Mouse (Mus musculus): ENCODE data around the gene Glce. TPM values are rescaled to one million over a fixed set of nuclear protein-coding genes. Genes with fewer than 3 reads are reported as not detected.

Glce gene
- polyA plus RNA-seq, 1 experiment, result 32.0 TPM

DNA sequence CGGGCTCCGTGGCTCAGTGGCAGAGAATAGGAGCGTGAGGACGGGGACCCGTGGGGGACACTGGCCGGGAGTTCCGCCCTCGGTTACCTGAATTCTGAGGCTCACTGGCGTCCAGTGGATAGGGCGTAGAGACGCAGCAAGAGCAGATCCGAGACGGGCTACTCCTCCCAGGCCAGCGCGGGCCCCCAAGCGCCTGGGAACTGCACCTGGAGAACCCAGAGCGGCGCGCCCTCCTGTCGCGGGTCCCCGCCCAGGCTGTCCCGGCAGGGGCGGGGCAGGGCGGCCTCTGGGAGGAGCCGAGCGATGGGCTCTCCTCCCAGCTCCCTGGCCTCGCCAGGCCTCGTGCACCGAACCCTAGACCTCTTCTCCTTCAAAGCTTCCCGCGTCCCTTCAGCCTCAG, 95.9 kb downstream of the Glce start, which contains the start of gene Paqr5:
Gene Paqr5 (minus strand): TSS at position 257 of the 400 bp plus-strand sequence.
- H3K79me2 ChIP-seq (ENCODE audit: control insufficient read depth, insufficient read depth), result no peaks in the 10 kb centered on the region
- TF ChIP-seq E2F4 (IDR thresholded peaks at IDR 0.05; ENCODE audit: insufficient read depth) (no peak), POLR2AphosphoS2 (IDR thresholded peaks at IDR 0.05; ENCODE audit: insufficient read length, low read depth) (no peak), TCF12 (IDR thresholded peaks at IDR 0.05; ENCODE audit: insufficient read depth, poor library complexity, severe bottlenecking) (no peak), TCF3 (IDR thresholded peaks at IDR 0.05; ENCODE audit: insufficient read length, low read depth) (no peak), MYOG (IDR thresholded peaks at IDR 0.05; ENCODE audit: control insufficient read depth in 1 of 3, insufficient read depth in 1 of 3, insufficient read length in 2 of 3, low read depth in 2 of 3) (no peak), CEBPB (IDR thresholded peaks at IDR 0.05; ENCODE audit: insufficient read depth, poor library complexity, severe bottlenecking) (no peak), SRF (IDR thresholded peaks at IDR 0.05; ENCODE audit: control insufficient read depth, insufficient read length, low read depth) (no peak), REST (IDR thresholded peaks at IDR 0.05; ENCODE audit: insufficient read depth, insufficient read length) (no peak), MYOD1 (IDR thresholded peaks at IDR 0.05; ENCODE audit: control insufficient read depth in 1 of 3, insufficient read length in 2 of 3, low read depth in 2 of 3) (no peak), POLR2A (IDR thresholded peaks at IDR 0.05; ENCODE audit: insufficient read length, low read depth) (no peak), USF1 (IDR thresholded peaks at IDR 0.05; ENCODE audit: low read depth) (no peak), MAX (IDR thresholded peaks at IDR 0.05; ENCODE audit: low read depth) (no peak)
- peak within 1 kb of the TSS; percentile 53 for H3K4me2 ChIP-seq (ENCODE audit: low read depth)
- no peak within 1 kb of the TSS for H3K4me3 ChIP-seq
- H3ac ChIP-seq (ENCODE audit: control insufficient read depth, insufficient read length), result no peak within 1 kb of the TSS
- peaks cover 26% of the 10 kb centered on the region for H3K27me3 ChIP-seq (ENCODE audit: control insufficient read depth, insufficient read depth, insufficient read length)
- H3K36me3 ChIP-seq (ENCODE audit: control insufficient read depth, insufficient read depth), result no peaks in the 10 kb centered on the region

- no peaks in the 10 kb centered on the region for H3K79me2 ChIP-seq (ENCODE audit: control insufficient read depth, insufficient read depth)
- no peak overlapping the region for H3K4me3 ChIP-seq
- peaks cover 26% of the 10 kb centered on the region for H3K27me3 ChIP-seq (ENCODE audit: control insufficient read depth, insufficient read depth, insufficient read length)
These were observed 97.4 kb downstream of the Glce start for GRCm38 (mm10) chr9:62025056-62025455.

GRCm38 (mm10) chr9:62023879-62024278, 98.6 kb downstream of the Glce start:
- no peaks in the 10 kb centered on the region for H3K79me2 ChIP-seq (ENCODE audit: control insufficient read depth, insufficient read depth)
- TF ChIP-seq REST (IDR thresholded peaks at IDR 0.05; ENCODE audit: insufficient read depth, insufficient read length) (no peak), CEBPB (IDR thresholded peaks at IDR 0.05; ENCODE audit: insufficient read depth, poor library complexity, severe bottlenecking) (no peak), E2F4 (IDR thresholded peaks at IDR 0.05; ENCODE audit: insufficient read depth) (no peak), POLR2AphosphoS2 (IDR thresholded peaks at IDR 0.05; ENCODE audit: insufficient read length, low read depth) (no peak), SRF (IDR thresholded peaks at IDR 0.05; ENCODE audit: control insufficient read depth, insufficient read length, low read depth) (no peak), TCF12 (IDR thresholded peaks at IDR 0.05; ENCODE audit: insufficient read depth, poor library complexity, severe bottlenecking) (no peak), POLR2A (IDR thresholded peaks at IDR 0.05; ENCODE audit: insufficient read length, low read depth) (no peak), MYOG (IDR thresholded peaks at IDR 0.05; ENCODE audit: control insufficient read depth in 1 of 3, insufficient read depth in 1 of 3, insufficient read length in 2 of 3, low read depth in 2 of 3) (no peak), MYOD1 (IDR thresholded peaks at IDR 0.05; ENCODE audit: control insufficient read depth in 1 of 3, insufficient read length in 2 of 3, low read depth in 2 of 3) (no peak), MAX (IDR thresholded peaks at IDR 0.05; ENCODE audit: low read depth) (no peak), USF1 (IDR thresholded peaks at IDR 0.05; ENCODE audit: low read depth) (no peak), TCF3 (IDR thresholded peaks at IDR 0.05; ENCODE audit: insufficient read length, low read depth) (no peak)
- H3ac ChIP-seq (ENCODE audit: control insufficient read depth, insufficient read length), result no peak overlapping the region
- H3K27me3 ChIP-seq (ENCODE audit: control insufficient read depth, insufficient read depth, insufficient read length), result peaks cover 17% of the 10 kb centered on the region
- H3K4me2 ChIP-seq (ENCODE audit: low read depth), result no peak overlapping the region
- no peak overlapping the region for H3K4me3 ChIP-seq
- no peaks in the 10 kb centered on the region for H3K36me3 ChIP-seq (ENCODE audit: control insufficient read depth, insufficient read depth)

More at GRCm38 (mm10) chr9:62025056-62025455, 97.4 kb downstream of the Glce start:
- Histone ChIP-seq H3K36me3 (ENCODE audit: control insufficient read depth, insufficient read depth) (no peaks in the 10 kb centered on the region), H3K4me2 (ENCODE audit: low read depth) (no peak overlapping the region), H3ac (ENCODE audit: control insufficient read depth, insufficient read length) (no peak overlapping the region)
- no peak for TF ChIP-seq POLR2A (IDR thresholded peaks at IDR 0.05; ENCODE audit: insufficient read length, low read depth)
- no peak for TF ChIP-seq MAX (IDR thresholded peaks at IDR 0.05; ENCODE audit: low read depth)
- TF ChIP-seq MYOG (IDR thresholded peaks at IDR 0.05; ENCODE audit: control insufficient read depth in 1 of 3, insufficient read depth in 1 of 3, insufficient read length in 2 of 3, low read depth in 2 of 3), result no peak
- TF ChIP-seq SRF (IDR thresholded peaks at IDR 0.05; ENCODE audit: control insufficient read depth, insufficient read length, low read depth), result no peak
- TF ChIP-seq TCF12 (IDR thresholded peaks at IDR 0.05; ENCODE audit: insufficient read depth, poor library complexity, severe bottlenecking), result no peak
- TF ChIP-seq E2F4 (IDR thresholded peaks at IDR 0.05; ENCODE audit: insufficient read depth), result no peak
- no peak for TF ChIP-seq REST (IDR thresholded peaks at IDR 0.05; ENCODE audit: insufficient read depth, insufficient read length)
- no peak for TF ChIP-seq TCF3 (IDR thresholded peaks at IDR 0.05; ENCODE audit: insufficient read length, low read depth)
- TF ChIP-seq MYOD1 (IDR thresholded peaks at IDR 0.05; ENCODE audit: control insufficient read depth in 1 of 3, insufficient read length in 2 of 3, low read depth in 2 of 3), result no peak
- TF ChIP-seq POLR2AphosphoS2 (IDR thresholded peaks at IDR 0.05; ENCODE audit: insufficient read length, low read depth), result no peak
- TF ChIP-seq USF1 (IDR thresholded peaks at IDR 0.05; ENCODE audit: low read depth), result no peak

- TF ChIP-seq MYOG (IDR thresholded peaks at IDR 0.05; ENCODE audit: control insufficient read depth in 1 of 3, insufficient read depth in 1 of 3, insufficient read length in 2 of 3, low read depth in 2 of 3), result no peak
- TF ChIP-seq E2F4 (IDR thresholded peaks at IDR 0.05; ENCODE audit: insufficient read depth), result no peak
- no peak for TF ChIP-seq POLR2AphosphoS2 (IDR thresholded peaks at IDR 0.05; ENCODE audit: insufficient read length, low read depth)
- no peak for TF ChIP-seq MAX (IDR thresholded peaks at IDR 0.05; ENCODE audit: low read depth)
- H3K4me2 ChIP-seq (ENCODE audit: low read depth), result no peak overlapping the region
- H3K27me3 ChIP-seq (ENCODE audit: control insufficient read depth, insufficient read depth, insufficient read length), result peaks cover 14% of the 10 kb centered on the region
- no peak overlapping the region for H3K4me3 ChIP-seq
- H3K79me2 ChIP-seq (ENCODE audit: control insufficient read depth, insufficient read depth), result no peaks in the 10 kb centered on the region
- H3K36me3 ChIP-seq (ENCODE audit: control insufficient read depth, insufficient read depth), result no peaks in the 10 kb centered on the region
- H3ac ChIP-seq (ENCODE audit: control insufficient read depth, insufficient read length), result no peak overlapping the region
These were observed 99.3 kb downstream of the Glce start for GRCm38 (mm10) chr9:62022961-62023680.

Measured in myocyte (in vitro differentiated cells).